Mouse (Mus musculus): ENCODE data around the gene Clrn1.
"Not testable (repeated sequence)": the region's sequence is repeated elsewhere in the genome, so short reads cannot be mapped to it uniquely, and the experiment has no call there.

The Clrn1 gene

GRCm38 (mm10) chr3:58884801-58885573 lies at the start of gene Clrn1:
Gene Clrn1, minus strand, starts transcription at chr3:58885340.
- no peak for DNase-seq (ENCODE audit: low spot score in 2 of 2)

DNA sequence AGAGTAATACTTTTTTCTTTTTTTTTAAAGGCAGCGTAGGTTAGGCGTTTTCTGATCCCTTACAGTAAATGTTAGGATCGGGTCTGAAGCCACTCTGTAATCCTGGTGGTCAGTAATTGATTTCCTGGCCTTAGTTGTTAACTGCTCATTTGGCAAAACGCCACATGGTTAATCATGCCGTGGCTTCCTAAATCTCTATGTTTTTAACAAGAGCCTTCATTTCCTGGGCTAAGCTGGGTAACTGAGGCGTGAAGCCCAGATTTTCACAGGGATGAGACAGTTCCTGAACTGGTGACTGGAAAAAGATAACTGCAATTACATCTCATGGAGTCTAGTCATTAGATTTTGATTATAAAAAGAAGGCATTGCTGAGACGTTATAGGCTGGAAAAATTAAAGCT lies 38.9 kb upstream of the Clrn1 start:
- no peak for DNase-seq (ENCODE audit: low spot score in 2 of 2)

GRCm38 (mm10) chr3:58923140-58923539 lies 38.0 kb upstream of the Clrn1 start:
- no peak for DNase-seq (ENCODE audit: low spot score in 2 of 2)

DNA sequence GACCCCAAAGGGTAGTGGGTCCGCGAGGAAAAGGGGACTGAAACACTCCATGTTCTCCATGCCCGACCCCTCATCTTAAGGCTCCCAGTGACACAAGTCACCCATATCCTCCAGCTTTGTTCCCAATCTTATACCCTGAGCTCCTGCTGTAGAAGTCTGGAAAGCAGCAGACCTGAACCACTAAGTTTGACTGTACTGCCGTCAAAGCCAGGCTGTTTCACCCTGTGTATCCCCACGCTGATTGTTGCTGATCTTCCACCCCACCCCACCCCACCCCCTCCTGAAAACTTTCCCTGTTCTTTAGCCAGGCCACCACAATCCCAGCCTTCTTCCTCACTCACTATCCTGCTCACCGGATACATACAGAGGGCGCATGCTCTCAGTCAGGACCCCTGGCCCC lies 37.5 kb upstream of the Clrn1 start:
- DNase-seq (ENCODE audit: low spot score in 2 of 2) = no peak

DNA sequence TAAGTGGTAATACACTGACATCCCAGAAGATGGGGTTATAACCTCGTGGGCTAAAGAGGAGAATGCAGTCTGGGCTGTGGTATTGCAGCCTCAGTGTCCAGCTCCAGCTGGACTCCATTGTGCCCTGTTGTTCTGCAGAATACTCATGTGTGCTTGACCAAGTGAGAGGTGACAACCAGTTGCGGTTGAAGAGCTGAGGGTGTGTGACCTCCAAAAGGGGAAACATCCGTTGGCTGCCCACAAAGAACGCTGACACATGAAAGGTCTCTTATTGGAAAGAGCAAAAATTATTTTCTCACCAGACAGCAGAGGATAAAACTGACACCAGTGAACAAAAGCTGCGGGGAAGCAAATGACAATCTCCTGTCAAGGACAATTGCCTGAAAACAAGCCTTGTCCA lies 36.2 kb upstream of the Clrn1 start:
- no peak for DNase-seq (ENCODE audit: low spot score in 2 of 2)

- no peak for DNase-seq (ENCODE audit: low spot score in 2 of 2)
These were observed 19.5 kb upstream of the Clrn1 start for GRCm38 (mm10) chr3:58904656-58905055.

- DNase-seq (ENCODE audit: low spot score in 2 of 2) = no peak
These were observed 17.1 kb upstream of the Clrn1 start for GRCm38 (mm10) chr3:58902051-58902758.

DNA sequence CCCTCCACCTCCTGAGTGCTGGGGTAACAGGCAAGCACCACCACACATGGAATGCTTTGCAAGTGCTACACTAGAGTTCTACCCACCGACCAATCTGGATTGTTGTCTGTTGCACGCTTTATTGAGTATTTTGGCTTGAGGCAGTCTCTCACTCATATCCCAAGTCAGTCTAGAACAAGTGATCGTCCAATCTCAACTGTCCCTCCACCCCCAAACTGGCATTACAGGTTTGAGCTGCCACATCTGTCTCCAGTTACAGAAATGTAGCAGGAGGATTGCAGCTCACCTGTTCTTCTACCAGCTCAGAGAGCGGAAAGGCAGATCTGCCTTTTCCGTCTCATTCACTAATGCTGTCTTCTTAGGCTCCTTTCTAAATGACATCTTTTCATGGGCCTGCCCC lies 10.0 kb upstream of the Clrn1 start:
- DNase-seq (ENCODE audit: low spot score in 2 of 2) = no peak

GRCm38 (mm10) chr3:58894529-58894928 lies 9.4 kb upstream of the Clrn1 start:
- no peak for DNase-seq (ENCODE audit: low spot score in 2 of 2)

- no peak for DNase-seq (ENCODE audit: low spot score in 2 of 2)
These were observed 4.5 kb upstream of the Clrn1 start for GRCm38 (mm10) chr3:58889670-58890069.

DNA sequence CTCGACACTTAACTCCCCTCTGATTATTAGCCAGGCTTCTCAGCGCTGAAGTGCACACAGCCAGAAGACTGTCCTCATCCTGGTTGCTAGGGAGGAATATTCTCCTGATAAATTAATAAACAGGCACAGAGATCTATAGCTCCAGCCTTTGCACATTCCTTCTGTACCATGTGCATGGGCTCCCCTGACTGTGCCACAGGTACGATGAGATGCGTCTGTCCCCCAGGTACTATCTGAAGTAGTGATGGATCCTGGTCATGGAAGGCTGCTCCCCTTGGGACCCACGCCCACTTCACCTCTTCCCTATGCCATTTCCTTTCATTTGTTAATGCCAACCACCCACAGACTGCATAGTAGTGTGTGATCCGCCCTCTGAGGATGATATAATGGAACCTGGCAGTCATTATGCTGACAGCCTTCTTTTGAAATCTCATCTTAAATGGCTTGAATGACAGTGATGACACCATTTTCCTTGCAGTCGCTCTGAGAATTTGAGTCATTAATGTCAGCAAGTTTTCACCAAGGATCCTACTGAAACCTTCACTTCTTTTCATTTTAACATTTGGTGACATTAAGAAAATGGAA lies 3.1 kb upstream of the Clrn1 start:
- no peak for DNase-seq (ENCODE audit: low spot score in 2 of 2)

GRCm38 (mm10) chr3:58887719-58888118 lies 2.6 kb upstream of the Clrn1 start:
- no peak for DNase-seq (ENCODE audit: low spot score in 2 of 2)

DNA sequence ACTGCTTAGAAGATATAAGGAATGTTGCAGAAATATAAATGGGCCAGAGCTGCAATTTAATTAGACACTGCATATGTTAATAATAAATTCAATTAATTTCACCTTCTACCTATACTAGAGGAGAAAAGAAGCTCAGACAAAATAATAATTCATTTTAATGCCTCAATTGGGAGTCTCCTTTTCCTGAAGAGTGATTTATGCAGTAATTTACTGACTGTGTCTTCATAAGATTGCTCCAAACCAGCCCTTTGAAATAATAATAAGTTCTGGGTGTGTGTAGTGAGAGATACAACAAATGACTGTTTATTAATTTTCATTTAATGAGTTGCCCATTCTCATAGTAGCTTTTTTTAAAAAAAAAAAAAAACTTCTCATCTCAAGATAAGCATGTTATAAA lies 1.6 kb downstream of the Clrn1 start:
- no peak for DNase-seq (ENCODE audit: low spot score in 2 of 2)

GRCm38 (mm10) chr3:58882878-58883510 lies 2.1 kb downstream of the Clrn1 start:
- peak; percentile 2 to 8 for DNase-seq (ENCODE audit: low spot score in 2 of 2)

- no peak for DNase-seq (ENCODE audit: low spot score in 2 of 2)
These were observed 4.1 kb downstream of the Clrn1 start for GRCm38 (mm10) chr3:58881016-58881415.

DNA sequence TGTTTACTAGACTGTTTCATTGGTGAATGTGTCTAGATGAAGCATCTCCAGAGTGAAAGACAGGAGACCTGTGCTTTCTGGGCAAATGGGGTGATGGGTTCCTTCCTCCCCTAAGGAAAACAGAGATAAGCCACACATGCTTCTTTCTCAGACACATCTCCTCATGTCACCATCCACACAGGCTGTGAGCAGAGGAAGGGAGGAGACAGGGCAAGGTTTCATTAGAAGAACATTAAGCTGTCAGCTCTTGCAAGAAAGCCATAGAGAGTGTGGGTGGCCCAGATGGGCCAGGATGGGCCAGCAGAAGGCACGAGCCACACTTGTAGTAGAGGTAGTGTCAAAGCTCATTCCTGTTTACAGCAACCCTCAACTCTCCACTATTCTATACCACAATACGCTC lies 5.0 kb downstream of the Clrn1 start:
- DNase-seq (ENCODE audit: low spot score in 2 of 2) = no peak

- DNase-seq (ENCODE audit: low spot score in 2 of 2) = not testable (repeated sequence)
These were observed 13.3 kb downstream of the Clrn1 start for GRCm38 (mm10) chr3:58871882-58872281.

DNA sequence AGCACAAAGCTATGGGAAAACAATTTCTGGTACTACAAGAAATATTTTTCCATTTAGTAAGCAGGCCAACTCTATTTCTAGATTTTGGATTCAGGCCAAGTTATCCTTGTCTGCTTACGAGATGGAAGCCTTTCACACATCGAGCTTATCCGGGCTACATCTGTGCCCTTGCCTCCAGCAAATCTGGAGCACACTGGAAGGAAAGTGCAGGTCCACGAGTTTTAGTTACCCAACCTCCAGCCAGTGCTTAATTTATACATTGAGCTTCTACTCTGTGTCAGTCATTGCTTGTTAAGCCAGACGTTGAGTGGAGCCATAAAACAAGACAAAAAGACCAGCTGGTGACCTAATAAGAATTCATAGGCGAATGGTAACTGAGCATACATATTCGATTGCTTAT lies 19.4 kb downstream of the Clrn1 start:
- no peak for DNase-seq (ENCODE audit: low spot score in 2 of 2)

GRCm38 (mm10) chr3:58862976-58863375 lies 22.2 kb downstream of the Clrn1 start:
- no peak for DNase-seq (ENCODE audit: low spot score in 2 of 2)

- DNase-seq (ENCODE audit: low spot score in 2 of 2) = no peak
These were observed 41.7 kb downstream of the Clrn1 start for GRCm38 (mm10) chr3:58843415-58843814.

GRCm38 (mm10) chr3:58833442-58834160 lies 51.5 kb downstream of the Clrn1 start:
- no peak for DNase-seq (ENCODE audit: low spot score in 2 of 2)

GRCm38 (mm10) chr3:58832888-58833287 lies 52.3 kb downstream of the Clrn1 start:
- DNase-seq (ENCODE audit: low spot score in 2 of 2) = no peak

All from urinary bladder, adult 18-20 months (tissue).